Mouse (Mus musculus): Measurements from ENCODE around the gene Cyfip1.

- no peak for TF ChIP-seq CTCF (IDR thresholded peaks at IDR 0.05; ENCODE audit: control insufficient read depth, insufficient read depth, insufficient read length)
- no peak for TF ChIP-seq USF1 (IDR thresholded peaks at IDR 0.05; ENCODE audit: low read depth)
Observed at GRCm38 (mm10) chr7:55865750-55866416, 24.3 kb downstream of the Cyfip1 start.

All from C2C12 (cell line).